Mouse (Mus musculus): ENCODE data around the gene Mboat7. TPM values are rescaled to one million over a fixed set of nuclear protein-coding genes. Genes with fewer than 3 reads are reported as not detected.

Gene Mboat7
- polyA plus RNA-seq, 1 experiment from 2014 or later: 47.5 TPM

DNA sequence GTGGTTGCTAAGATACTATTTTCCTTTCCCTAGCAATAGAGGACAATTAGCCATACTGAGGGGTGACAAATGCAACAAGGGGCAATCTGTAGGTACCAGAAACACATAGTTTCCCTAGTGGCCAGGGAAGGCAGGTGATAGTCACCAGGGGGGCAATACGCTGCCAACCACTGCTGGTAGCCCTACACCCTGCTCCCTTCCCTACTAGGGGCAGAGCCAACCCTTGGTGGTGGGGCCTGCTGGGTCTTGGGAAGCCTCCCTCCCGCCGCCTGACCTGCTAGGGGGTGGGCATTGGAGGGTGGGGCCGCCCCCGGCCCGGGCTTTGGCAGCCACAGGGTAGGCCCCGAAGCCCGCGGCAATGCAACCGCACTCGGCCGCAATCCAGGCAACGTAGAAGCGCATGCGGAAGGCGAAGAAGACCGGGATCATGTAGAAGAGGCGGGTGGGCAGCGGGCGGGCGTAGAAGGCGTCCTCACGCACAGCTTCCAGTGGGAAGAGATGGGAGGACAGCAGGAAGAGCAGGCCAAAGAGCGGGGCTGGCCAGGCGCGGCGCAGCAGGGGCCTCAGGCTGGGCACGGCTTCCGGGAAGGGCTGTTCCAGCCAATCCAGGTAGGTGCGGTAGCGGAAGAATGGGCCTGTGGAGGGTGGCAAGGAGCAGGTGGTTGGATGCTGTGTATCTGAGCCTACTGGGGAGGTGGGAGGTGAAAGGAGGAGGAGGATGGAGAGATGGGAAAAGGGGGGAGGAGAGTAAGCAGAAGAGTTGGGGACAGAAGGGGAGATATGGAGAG lies 7.7 kb downstream of the Mboat7 start:
- H3K4me2 ChIP-seq (replicated peaks): no peak overlapping the region
- H3K4me1 ChIP-seq: peaks cover 13% of the 10 kb centered on the region
- H3K27ac ChIP-seq: no peak overlapping the region
- H3K9ac ChIP-seq: no peak overlapping the region
- no peak overlapping the region for H3K4me3 ChIP-seq
- no peak for ATAC-seq (ENCODE audit: low FRiP score, low read depth)
- peaks cover 18% of the 10 kb centered on the region; the same call in 1 of the 2 replicates for H3K36me3 ChIP-seq
- H3K9me3 ChIP-seq: no peaks in the 10 kb centered on the region
- H3K27me3 ChIP-seq (replicated peaks): no peaks in the 10 kb centered on the region
- 80% methylated on average over 31 of the region's 31 CpGs for WGBS

DNA sequence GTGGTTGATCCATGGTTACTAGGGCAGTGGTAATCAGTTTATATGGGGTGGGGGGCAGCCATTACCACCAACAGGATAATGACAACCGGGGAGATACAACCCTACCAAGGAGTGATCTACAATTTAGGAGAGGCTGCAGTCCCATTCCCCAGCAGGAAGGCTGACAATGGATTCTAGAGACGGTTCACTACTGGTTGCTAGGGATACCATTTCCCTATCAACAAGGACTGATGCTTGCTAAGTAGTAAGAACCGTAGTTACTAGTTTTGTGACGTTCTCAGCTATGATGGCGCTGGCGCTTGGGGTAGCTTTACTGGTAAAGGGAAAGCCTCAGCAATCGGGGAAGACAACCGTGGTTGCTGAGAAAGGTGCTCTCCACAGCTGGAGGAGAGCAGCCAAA lies 8.6 kb downstream of the Mboat7 start:
- H3K9ac ChIP-seq: no peak overlapping the region
- peak overlapping the region; percentile 11; the same call in 1 of the 2 replicates for H3K27ac ChIP-seq
- 71% methylated on average over 8 of the region's 8 CpGs for WGBS

GRCm38 (mm10) chr7:3683908-3684550 lies 9.3 kb downstream of the Mboat7 start:
- H3K36me3 ChIP-seq: peaks cover 18% of the 10 kb centered on the region; the same call in 1 of the 2 replicates
- no peaks in the 10 kb centered on the region for H3K9me3 ChIP-seq
- no peak overlapping the region for H3K4me2 ChIP-seq (replicated peaks)
- peak overlapping the region; percentile 11; the same call in 1 of the 2 replicates for H3K27ac ChIP-seq
- no peak overlapping the region for H3K4me3 ChIP-seq
- H3K27me3 ChIP-seq (replicated peaks): no peaks in the 10 kb centered on the region
- H3K9ac ChIP-seq: no peak overlapping the region
- 63% methylated on average over 10 of the region's 10 CpGs for WGBS
- ATAC-seq (ENCODE audit: low FRiP score, low read depth): peak; percentile 68
- peaks cover 13% of the 10 kb centered on the region for H3K4me1 ChIP-seq

More for the DNA sequence above, 8.6 kb downstream of the Mboat7 start:
- Histone ChIP-seq H3K4me1 (peaks cover 13% of the 10 kb centered on the region), H3K4me3 (no peak overlapping the region), H3K4me2 (replicated peaks) (no peak overlapping the region), H3K27me3 (replicated peaks) (no peaks in the 10 kb centered on the region), H3K36me3 (peaks cover 18% of the 10 kb centered on the region; the same call in 1 of the 2 replicates), H3K9me3 (no peaks in the 10 kb centered on the region)
- peak; percentile 43 for ATAC-seq (ENCODE audit: low FRiP score, low read depth)

- H3K4me2 ChIP-seq (replicated peaks): no peak within 1 kb of the TSS
- H3K9me3 ChIP-seq: no peaks in the 10 kb centered on the region
- no peak within 1 kb of the TSS for H3K27ac ChIP-seq
- H3K9ac ChIP-seq: no peak within 1 kb of the TSS
- H3K4me3 ChIP-seq: no peak within 1 kb of the TSS
- peaks cover 6% of the 10 kb centered on the region for H3K36me3 ChIP-seq
- H3K4me1 ChIP-seq: no peaks in the 10 kb centered on the region
- no peaks in the 10 kb centered on the region for H3K27me3 ChIP-seq (replicated peaks)
- no peak for ATAC-seq (ENCODE audit: low FRiP score, low read depth)
- 55% methylated on average over 9 of the region's 9 CpGs for WGBS
These were observed 16.0 kb downstream of the Mboat7 start, which contains the start of gene Tmc4 for GRCm38 (mm10) chr7:3677342-3677741. Gene Tmc4 (minus strand): TSS chr7:3677553.

DNA sequence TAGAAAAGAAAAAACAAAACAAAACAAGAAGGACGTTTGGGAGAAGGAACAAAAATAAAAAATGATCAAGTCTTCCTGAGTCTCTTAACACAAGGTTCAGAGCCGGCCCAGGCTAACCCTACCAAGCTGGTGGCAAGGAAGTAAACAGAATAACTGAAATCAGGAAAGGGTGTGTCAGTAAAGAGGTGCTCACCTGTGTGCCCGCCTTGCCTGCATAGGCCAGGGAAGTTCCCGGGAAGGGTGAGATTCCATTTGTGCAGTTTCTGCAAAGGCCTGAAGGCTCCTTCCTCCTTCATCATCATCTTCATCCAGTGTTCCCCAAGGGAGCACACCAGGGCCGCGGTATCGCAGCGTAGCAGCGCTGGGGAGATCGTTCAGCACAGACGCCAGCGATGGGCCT lies 17.0 kb downstream of the Mboat7 start:
- ATAC-seq (ENCODE audit: low FRiP score, low read depth): no peak
- no peak overlapping the region for H3K4me3 ChIP-seq
- H3K27me3 ChIP-seq (replicated peaks): no peaks in the 10 kb centered on the region
- H3K27ac ChIP-seq: no peak overlapping the region
- H3K9ac ChIP-seq: no peak overlapping the region
- 90% methylated on average over 12 of the region's 12 CpGs for WGBS
- H3K4me1 ChIP-seq: no peaks in the 10 kb centered on the region
- peaks cover 6% of the 10 kb centered on the region for H3K36me3 ChIP-seq
- no peak overlapping the region for H3K4me2 ChIP-seq (replicated peaks)
- no peaks in the 10 kb centered on the region for H3K9me3 ChIP-seq

DNA sequence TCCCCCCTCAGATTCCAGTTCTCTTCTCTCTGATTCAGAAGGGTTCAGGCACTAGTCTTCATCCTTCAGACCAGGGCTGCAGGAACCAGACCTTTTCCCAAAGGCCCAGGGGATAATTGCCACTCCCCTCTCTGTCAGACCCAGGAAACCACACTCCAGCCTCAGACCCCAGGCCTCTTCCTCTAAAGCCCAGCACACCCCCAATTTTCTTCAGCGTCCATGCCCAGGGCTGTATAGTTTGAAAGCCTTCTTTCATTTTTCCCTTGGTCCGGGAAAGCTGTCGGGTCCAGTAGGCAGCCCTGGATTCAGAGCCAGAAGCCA lies 18.1 kb downstream of the Mboat7 start:
- ATAC-seq (ENCODE audit: low FRiP score, low read depth): no peak
- Histone ChIP-seq H3K9ac (no peak overlapping the region), H3K9me3 (no peaks in the 10 kb centered on the region), H3K27me3 (replicated peaks) (no peaks in the 10 kb centered on the region), H3K4me3 (no peak overlapping the region), H3K4me1 (no peaks in the 10 kb centered on the region), H3K36me3 (peaks cover 6% of the 10 kb centered on the region), H3K27ac (no peak overlapping the region), H3K4me2 (replicated peaks) (no peak overlapping the region)
- WGBS: 78% methylated on average over 3 of the region's 3 CpGs

DNA sequence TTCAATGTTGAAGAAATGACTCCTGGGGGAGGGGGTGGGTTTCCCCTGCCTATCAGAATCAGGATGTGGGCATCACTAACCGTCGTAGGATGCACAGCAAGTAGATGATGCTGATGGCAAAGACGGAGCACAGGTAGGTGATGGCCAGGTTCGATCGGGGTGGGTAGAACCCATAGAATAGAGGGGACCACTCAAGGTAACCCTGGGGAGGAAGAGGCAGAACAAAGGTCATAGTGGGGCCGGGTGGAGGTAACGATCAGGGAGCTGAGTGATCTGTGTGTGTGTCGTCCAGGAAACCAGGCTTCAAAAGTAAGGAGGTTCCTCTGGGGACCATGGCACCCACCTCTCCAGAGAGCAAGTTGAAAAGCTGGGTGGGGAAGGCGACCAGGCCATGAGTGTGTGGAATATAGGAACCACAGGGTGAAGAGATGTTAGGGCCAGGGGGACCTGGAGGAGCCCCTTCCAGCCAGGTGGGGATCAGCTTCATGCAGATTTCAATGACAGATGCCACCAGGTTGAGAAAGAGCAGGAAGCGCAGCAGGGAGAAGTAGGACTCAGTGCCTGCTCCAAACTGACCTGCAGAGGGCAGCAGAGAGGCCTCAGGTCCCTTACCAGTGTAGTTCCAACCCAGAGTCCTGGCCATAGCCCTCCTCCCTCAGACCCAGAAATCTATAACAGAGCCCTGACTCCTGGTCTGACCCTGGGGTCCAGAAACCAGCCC lies 18.7 kb downstream of the Mboat7 start:
- no peak overlapping the region for H3K9ac ChIP-seq
- H3K4me2 ChIP-seq (replicated peaks): no peak overlapping the region
- ATAC-seq (ENCODE audit: low FRiP score, low read depth): peak; percentile 81
- no peaks in the 10 kb centered on the region for H3K9me3 ChIP-seq
- H3K4me1 ChIP-seq: no peaks in the 10 kb centered on the region
- no peak overlapping the region for H3K4me3 ChIP-seq
- no peaks in the 10 kb centered on the region for H3K27me3 ChIP-seq (replicated peaks)
- WGBS: 77% methylated on average over 10 of the region's 10 CpGs
- no peak overlapping the region for H3K27ac ChIP-seq
- H3K36me3 ChIP-seq: peaks cover 6% of the 10 kb centered on the region

GRCm38 (mm10) chr7:3666921-3667391 lies 26.4 kb downstream of the Mboat7 start:
- 19% methylated on average over 14 of the region's 14 CpGs for WGBS
- Histone ChIP-seq H3K36me3 (peaks cover 17% of the 10 kb centered on the region), H3K27ac (no peak overlapping the region), H3K9me3 (no peaks in the 10 kb centered on the region), H3K4me1 (peaks cover 15% of the 10 kb centered on the region), H3K4me2 (replicated peaks) (no peak overlapping the region), H3K9ac (no peak overlapping the region), H3K27me3 (replicated peaks) (no peaks in the 10 kb centered on the region), H3K4me3 (no peak overlapping the region)
- ATAC-seq (ENCODE audit: low FRiP score, low read depth): no peak

GRCm38 (mm10) chr7:3665215-3666114 lies 27.9 kb downstream of the Mboat7 start, which contains the start of gene Leng1:
Gene Leng1 (minus strand): TSS chr7:3665840.
- no peaks in the 10 kb centered on the region for H3K27me3 ChIP-seq (replicated peaks)
- peaks cover 30% of the 10 kb centered on the region for H3K36me3 ChIP-seq
- peak within 1 kb of the TSS; percentile 79 for H3K9ac ChIP-seq
- H3K4me2 ChIP-seq (replicated peaks): peak within 1 kb of the TSS; percentile 77
- peak within 1 kb of the TSS; percentile 69 for H3K4me3 ChIP-seq
- 5% methylated on average over 45 of the region's 45 CpGs for WGBS
- peak; percentile 98 for ATAC-seq (ENCODE audit: low FRiP score, low read depth)
- H3K4me1 ChIP-seq: peaks cover 15% of the 10 kb centered on the region
- H3K9me3 ChIP-seq: no peaks in the 10 kb centered on the region
- H3K27ac ChIP-seq: peak within 1 kb of the TSS; percentile 62; the same call in 1 of the 2 replicates

- H3K4me2 ChIP-seq (replicated peaks): peak overlapping the region; percentile 77
- WGBS: 34% methylated on average over 15 of the region's 15 CpGs
- no peaks in the 10 kb centered on the region for H3K27me3 ChIP-seq (replicated peaks)
These were observed 28.7 kb downstream of the Mboat7 start for GRCm38 (mm10) chr7:3664524-3665214.

GRCm38 (mm10) chr7:3658578-3658977 lies 34.7 kb downstream of the Mboat7 start:
- peaks cover 2% of the 10 kb centered on the region for H3K4me1 ChIP-seq
- ATAC-seq (ENCODE audit: low FRiP score, low read depth): no peak
- no peaks in the 10 kb centered on the region for H3K27me3 ChIP-seq (replicated peaks)
- no peak overlapping the region for H3K4me2 ChIP-seq (replicated peaks)
- no peaks in the 10 kb centered on the region for H3K9me3 ChIP-seq
- WGBS: 97% methylated on average over 14 of the region's 14 CpGs
- peaks cover 98% of the 10 kb centered on the region for H3K36me3 ChIP-seq
- no peak overlapping the region for H3K27ac ChIP-seq
- no peak overlapping the region for H3K9ac ChIP-seq
- H3K4me3 ChIP-seq: no peak overlapping the region

More at GRCm38 (mm10) chr7:3664524-3665214, 28.7 kb downstream of the Mboat7 start:
- peaks cover 38% of the 10 kb centered on the region for H3K36me3 ChIP-seq
- peaks cover 15% of the 10 kb centered on the region for H3K4me1 ChIP-seq
- no peaks in the 10 kb centered on the region for H3K9me3 ChIP-seq
- peak overlapping the region; percentile 62; the same call in 1 of the 2 replicates for H3K27ac ChIP-seq
- peak overlapping the region; percentile 79 for H3K9ac ChIP-seq
- peak; percentile 39 for ATAC-seq (ENCODE audit: low FRiP score, low read depth)
- peak overlapping the region; percentile 69 for H3K4me3 ChIP-seq
